Mouse (Mus musculus) kidney, postnatal 0 days (tissue): ENCODE results near the gene Osm. TPM values are rescaled to one million over a fixed set of nuclear protein-coding genes. Genes with fewer than 3 reads are reported as not detected.

Source experiments
- ATAC-seq: fragments of 200-750 bp; cut with Nextera tagmentation; replicated peaks from 2 replicates; pipeline ENCODE4 v1.8.0; 2017; ENCODE audit warnings: low read depth, moderate number of reproducible peaks, moderate TSS enrichment, moderate library complexity; ENCODE audit not compliant: low FRiP score
- DNase-seq: peaks from one replicate; pipeline ENCODE4 v3.0.0-alpha.2; 2016; ENCODE audit warnings: low spot score
- H3K27ac ChIP-seq: fragments of 300-500 bp; sonication (generic); 2 replicates; pipeline ENCODE4 v1.5.1; 2014; ENCODE audit warnings: mild to moderate bottlenecking
- H3K27me3 ChIP-seq: fragments of 300-500 bp; sonication (generic); 2 replicates; pipeline ENCODE4 v1.6.1; 2014; ENCODE audit warnings: low read length, mixed read lengths; ENCODE audit not compliant: insufficient read depth
- H3K36me3 ChIP-seq: fragments of 300-500 bp; sonication (generic); 2 replicates; pipeline ENCODE4 v1.6.1; 2014; ENCODE audit warnings: low read length, mixed read lengths; ENCODE audit not compliant: insufficient read depth
- H3K4me1 ChIP-seq: fragments of 300-500 bp; sonication (generic); replicated peaks from 2 replicates; pipeline ENCODE4 v1.6.1; 2014; ENCODE audit warnings: antibody characterized with exemption, low read length, mixed read lengths; ENCODE audit not compliant: insufficient read depth
- H3K4me2 ChIP-seq: fragments of 300-500 bp; sonication (generic); 2 replicates; pipeline ENCODE4 v1.6.1; 2014; ENCODE audit warnings: mild to moderate bottlenecking, low read length, moderate library complexity, mixed read lengths
- H3K4me3 ChIP-seq: fragments of 300-500 bp; sonication (generic); replicated peaks from 2 replicates; pipeline ENCODE4 v1.5.1; 2014; ENCODE audit warnings: low read depth, low read length
- H3K9ac ChIP-seq: fragments of 300-500 bp; sonication (generic); 2 replicates; pipeline ENCODE4 v1.6.1; 2014; ENCODE audit warnings: low read depth, low read length
- H3K9me3 ChIP-seq: fragments of 300-500 bp; sonication (generic); replicated peaks from 2 replicates; pipeline ENCODE4 v1.6.1; 2016; ENCODE audit warnings: low read length, inconsistent platforms, mixed read lengths
- CTCF ChIP-seq: IDR thresholded peaks from 2 replicates; pipeline ENCODE4 v1.5.1; 2016; ENCODE audit warnings: antibody characterized with exemption, low read depth, mild to moderate bottlenecking, moderate library complexity
- WGBS: fragments of 180-500 bp; shearing (Covaris S2); extraction: QIAGEN DNeasy Blood & Tissue Kit; methylation state at CpG from one replicate; pipeline ENCODE4 v1.1.7; 2014; 5-methylcytosine and 5-hydroxymethylcytosine counted together
- polyA plus RNA-seq: library from polyadenylated mRNA; unstranded; fragments of >200 nt; fragmentation: Nextera tagmentation; extraction: Ambion mirVana; gene quantifications from 2 replicates; pipeline ENCODE4 v1.2.1, GENCODE M21; 2015

Osm gene
- polyA plus RNA-seq, 1 experiment from 2014 or later, result 0.11 TPM

DNA sequence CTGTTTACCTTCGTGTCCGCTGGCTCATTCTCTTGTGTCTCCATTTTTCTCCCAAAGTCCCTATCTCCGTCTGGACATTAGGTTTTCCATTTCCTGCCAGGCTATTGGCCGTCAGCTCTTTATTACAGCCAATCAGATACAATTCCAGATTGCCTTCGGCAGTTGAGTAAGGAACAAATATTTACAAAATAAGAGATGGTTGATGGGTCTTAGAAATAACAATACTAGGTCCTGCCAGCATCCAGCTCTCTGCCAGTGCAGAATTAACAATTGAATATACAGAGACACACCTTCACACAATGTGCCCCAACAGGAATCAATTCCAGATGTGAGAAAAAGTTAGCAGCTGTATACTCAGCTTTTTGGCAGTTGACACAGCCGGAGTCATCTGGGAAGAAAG is 9.9 kb downstream of the Osm start:
- DNase-seq, result no peak
- H3K4me1 ChIP-seq, result no peaks in the 10 kb centered on the region
- no peaks in the 10 kb centered on the region for H3K9me3 ChIP-seq
- H3K4me3 ChIP-seq, result no peak overlapping the region
- ATAC-seq, result no peak
- no peak overlapping the region for H3K4me2 ChIP-seq
- H3K27ac ChIP-seq, result no peak overlapping the region
- H3K27me3 ChIP-seq, result no peaks in the 10 kb centered on the region
- no peak for TF ChIP-seq CTCF
- H3K36me3 ChIP-seq, result no peaks in the 10 kb centered on the region
- no peak overlapping the region for H3K9ac ChIP-seq
- 68% methylated on average over 6 of the region's 6 CpGs for WGBS

DNA sequence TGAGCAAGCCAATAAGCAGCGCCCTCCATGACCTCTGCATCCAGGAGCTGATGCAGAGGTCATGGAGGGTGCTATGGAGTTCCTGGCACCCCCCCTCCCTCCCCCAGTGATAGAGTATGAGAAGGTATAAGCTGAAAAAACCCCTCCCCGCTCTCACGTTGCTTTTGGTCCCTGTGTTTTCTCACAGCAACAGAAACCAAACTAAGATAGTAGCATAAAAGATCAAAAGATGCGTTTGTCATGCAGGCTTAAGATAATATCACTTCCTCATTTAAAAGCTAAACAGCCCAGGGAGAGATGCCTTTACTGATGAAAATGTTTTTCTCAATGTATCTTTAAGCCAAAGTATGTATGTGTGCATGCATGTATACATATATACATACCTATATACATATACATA is 10.4 kb downstream of the Osm start:
- Histone ChIP-seq H3K36me3 (no peaks in the 10 kb centered on the region), H3K4me3 (no peak overlapping the region), H3K4me1 (no peaks in the 10 kb centered on the region), H3K27me3 (no peaks in the 10 kb centered on the region), H3K4me2 (no peak overlapping the region), H3K9ac (no peak overlapping the region), H3K9me3 (no peaks in the 10 kb centered on the region), H3K27ac (no peak overlapping the region)
- no peak for TF ChIP-seq CTCF
- 70% methylated on average over 4 of the region's 4 CpGs for WGBS
- DNase-seq, result no peak
- no peak for ATAC-seq

DNA sequence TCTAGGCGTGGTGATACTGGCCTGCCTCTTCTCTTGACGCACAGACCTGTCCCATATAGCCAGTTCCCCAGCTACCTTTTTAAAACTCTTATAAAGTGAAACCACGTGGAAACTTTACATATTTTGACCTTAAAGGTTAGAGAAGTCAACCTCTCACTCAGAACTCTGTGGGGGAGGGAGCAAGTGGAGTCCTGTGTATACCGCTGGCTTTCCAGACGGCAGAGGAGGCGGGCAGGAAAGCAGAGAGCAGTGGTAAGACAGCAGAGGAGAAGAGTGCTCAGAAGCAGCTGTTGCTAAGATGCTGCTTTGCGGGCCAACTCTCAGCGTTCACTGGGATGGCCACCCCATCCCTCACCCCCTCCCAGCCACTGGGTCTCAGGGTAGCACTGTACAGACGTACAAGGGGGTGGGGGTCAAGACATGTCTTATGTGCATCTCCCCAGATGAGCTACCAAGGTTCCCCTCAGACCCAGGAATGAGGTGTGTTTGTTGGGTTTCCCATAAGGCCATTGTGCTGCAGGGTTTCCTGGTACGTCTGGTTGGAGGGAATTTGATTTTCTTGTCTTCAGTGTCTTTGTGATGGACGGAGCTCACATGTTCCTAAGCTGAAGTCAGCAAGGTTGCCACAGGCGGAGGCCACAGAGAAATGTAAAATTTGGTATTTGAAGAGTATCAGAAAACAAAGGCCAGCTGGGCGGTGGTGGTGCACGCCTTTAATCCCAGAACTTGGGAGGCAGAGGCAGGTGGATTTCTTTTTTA is 11.2 kb downstream of the Osm start:
- no peak overlapping the region for H3K4me2 ChIP-seq
- no peak for TF ChIP-seq CTCF
- no peaks in the 10 kb centered on the region for H3K36me3 ChIP-seq
- no peak for DNase-seq
- H3K27me3 ChIP-seq, result no peaks in the 10 kb centered on the region
- no peaks in the 10 kb centered on the region for H3K9me3 ChIP-seq
- H3K4me1 ChIP-seq, result no peaks in the 10 kb centered on the region
- 71% methylated on average over 14 of the region's 14 CpGs for WGBS
- no peak overlapping the region for H3K27ac ChIP-seq
- no peak overlapping the region for H3K9ac ChIP-seq
- no peak overlapping the region for H3K4me3 ChIP-seq
- no peak for ATAC-seq

DNA sequence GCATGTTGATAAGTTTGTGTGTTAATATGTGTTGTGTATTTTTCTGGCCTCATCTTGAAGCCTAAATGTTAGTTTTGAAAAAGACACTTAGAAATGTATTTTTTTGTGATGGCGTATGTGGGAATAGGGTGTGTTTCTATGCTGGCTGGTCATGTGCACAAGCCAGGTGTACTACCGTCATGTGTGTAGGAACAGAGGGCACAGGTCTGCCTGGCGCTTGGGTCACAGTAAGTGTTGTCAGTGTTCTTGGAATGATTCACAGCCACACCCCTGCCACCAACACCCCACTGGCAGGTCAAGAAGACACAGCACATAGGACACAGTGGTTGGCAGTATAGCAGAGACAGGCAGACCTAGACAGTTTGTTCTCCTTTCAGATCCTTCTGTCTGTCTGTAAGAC is 12.9 kb downstream of the Osm start:
- no peak for TF ChIP-seq CTCF
- Histone ChIP-seq H3K27me3 (no peaks in the 10 kb centered on the region), H3K4me3 (no peak overlapping the region), H3K36me3 (no peaks in the 10 kb centered on the region), H3K9me3 (no peaks in the 10 kb centered on the region), H3K9ac (no peak overlapping the region), H3K4me1 (no peaks in the 10 kb centered on the region), H3K4me2 (no peak overlapping the region), H3K27ac (no peak overlapping the region)
- no peak for ATAC-seq
- WGBS, result 88% methylated on average over 3 of the region's 3 CpGs
- no peak for DNase-seq

DNA sequence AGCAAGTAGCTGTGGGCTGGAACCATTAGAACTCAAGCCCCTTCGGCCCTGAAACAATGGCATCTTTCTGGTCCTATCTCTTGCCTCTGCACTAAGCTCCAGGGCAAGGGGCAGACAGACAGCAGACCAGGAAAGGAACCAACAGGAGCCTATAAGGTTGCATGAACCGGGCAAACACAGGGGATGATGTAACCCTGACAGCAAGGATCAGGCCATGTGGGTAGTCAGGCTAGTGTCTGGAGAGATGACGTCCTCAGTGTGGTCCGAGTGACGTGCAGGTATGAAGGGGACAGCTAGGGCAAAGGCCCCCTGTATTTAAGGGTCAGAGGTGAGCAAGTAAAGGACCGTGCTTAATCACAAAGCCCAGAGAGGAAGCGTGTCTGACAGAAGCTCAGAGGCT is 14.1 kb downstream of the Osm start:
- 66% methylated on average over 7 of the region's 7 CpGs for WGBS
- no peak overlapping the region for H3K27ac ChIP-seq
- no peak for DNase-seq
- no peak overlapping the region for H3K4me2 ChIP-seq
- H3K9ac ChIP-seq, result no peak overlapping the region
- no peak overlapping the region for H3K4me3 ChIP-seq
- no peaks in the 10 kb centered on the region for H3K9me3 ChIP-seq
- H3K4me1 ChIP-seq, result no peaks in the 10 kb centered on the region
- no peaks in the 10 kb centered on the region for H3K36me3 ChIP-seq
- no peak for TF ChIP-seq CTCF
- no peaks in the 10 kb centered on the region for H3K27me3 ChIP-seq
- no peak for ATAC-seq

DNA sequence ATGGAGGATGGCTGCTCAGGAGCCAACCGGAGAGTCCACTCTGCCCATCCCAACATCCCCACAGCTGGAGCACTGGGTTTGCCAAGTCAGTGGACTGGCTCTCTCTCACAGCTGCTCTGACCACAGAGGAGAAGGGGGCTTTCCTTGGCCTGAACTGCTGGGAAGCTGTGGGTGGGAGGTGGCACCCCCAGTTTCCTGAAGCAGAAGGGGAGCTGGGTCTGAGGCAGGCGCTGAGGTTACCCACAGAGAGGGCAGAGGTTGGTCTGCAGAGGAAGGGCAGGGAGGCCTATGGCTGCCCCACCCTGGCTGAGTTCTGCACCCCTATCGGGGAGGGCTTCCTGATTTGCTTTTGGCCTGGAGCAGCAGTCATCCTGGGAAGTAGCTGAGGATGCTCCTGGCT is 15.2 kb downstream of the Osm start:
- TF ChIP-seq CTCF, result no peak
- ATAC-seq (no peak), DNase-seq (no peak)
- H3K27ac ChIP-seq, result no peak overlapping the region
- WGBS, result 68% methylated on average over 3 of the region's 3 CpGs
- no peak overlapping the region for H3K4me3 ChIP-seq
- no peaks in the 10 kb centered on the region for H3K9me3 ChIP-seq
- no peaks in the 10 kb centered on the region for H3K4me1 ChIP-seq
- H3K36me3 ChIP-seq, result no peaks in the 10 kb centered on the region
- H3K4me2 ChIP-seq, result no peak overlapping the region
- no peak overlapping the region for H3K9ac ChIP-seq
- H3K27me3 ChIP-seq, result no peaks in the 10 kb centered on the region

DNA sequence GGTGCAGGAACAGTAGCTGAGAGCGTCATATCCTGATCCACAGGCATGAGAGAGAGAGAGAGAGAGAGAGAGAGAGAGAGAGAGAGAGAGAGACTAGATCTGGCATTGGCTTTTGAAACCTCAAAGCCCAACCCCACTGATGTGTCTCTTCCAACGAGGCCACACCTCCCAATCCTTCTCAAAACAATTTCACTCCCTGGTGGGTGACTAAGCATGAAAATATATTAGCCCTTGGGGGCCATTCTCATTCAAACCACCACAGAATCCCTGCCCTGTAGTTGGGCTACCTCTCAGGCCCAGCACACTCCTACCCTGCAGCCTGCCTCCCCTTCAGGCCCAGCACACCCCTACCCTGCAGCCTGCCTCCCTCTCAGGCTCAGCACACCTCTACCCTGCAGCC is 16.7 kb downstream of the Osm start:
- Histone ChIP-seq H3K9ac (no peak overlapping the region), H3K9me3 (no peaks in the 10 kb centered on the region), H3K4me3 (no peak overlapping the region), H3K36me3 (no peaks in the 10 kb centered on the region), H3K4me1 (no peaks in the 10 kb centered on the region), H3K27me3 (no peaks in the 10 kb centered on the region), H3K27ac (no peak overlapping the region), H3K4me2 (no peak overlapping the region)
- no peak for DNase-seq
- ATAC-seq, result no peak
- no peak for TF ChIP-seq CTCF
- WGBS, result 61% methylated on average over 2 of the region's 2 CpGs
